Mouse (Mus musculus) forebrain, postnatal 0 days (tissue): ENCODE results near the gene Cbx3. TPM values are rescaled to one million over a fixed set of nuclear protein-coding genes. Genes with fewer than 3 reads are reported as not detected.

Experiments used
- ATAC-seq: fragments of 200-750 bp; cut with Nextera tagmentation; 2 replicates; pipeline ENCODE4 v1.8.0; 2017; ENCODE audit warnings: mild to moderate bottlenecking, moderate library complexity
- DNase-seq: peaks from one replicate; pipeline ENCODE4 v3.0.0-alpha.2; 2015
- H3K27ac ChIP-seq: fragments of 300-500 bp; sonication (generic); 2 replicates; pipeline ENCODE4 v1.5.1; 2014; ENCODE audit warnings: low read depth, mild to moderate bottlenecking, antibody characterized with exemption, low read length, moderate library complexity, mixed read lengths
- H3K27me3 ChIP-seq: fragments of 300-500 bp; sonication (generic); 2 replicates; pipeline ENCODE4 v1.6.1; 2014; ENCODE audit warnings: mild to moderate bottlenecking, low read length, mixed read lengths; ENCODE audit not compliant: insufficient read depth
- H3K36me3 ChIP-seq: fragments of 300-500 bp; sonication (generic); 2 replicates; pipeline ENCODE4 v1.6.1; 2014; ENCODE audit warnings: mild to moderate bottlenecking, moderate library complexity; ENCODE audit not compliant: insufficient read depth
- H3K4me1 ChIP-seq: fragments of 300-500 bp; sonication (generic); 2 replicates; pipeline ENCODE4 v1.6.1; 2014; ENCODE audit warnings: antibody characterized with exemption; ENCODE audit not compliant: insufficient read depth
- H3K4me2 ChIP-seq: fragments of 300-500 bp; sonication (generic); 2 replicates; pipeline ENCODE4 v1.6.1; 2014; ENCODE audit warnings: low read depth, mild to moderate bottlenecking, moderate library complexity
- H3K4me3 ChIP-seq: fragments of 300-500 bp; sonication (generic); 2 replicates; pipeline ENCODE4 v1.5.1; 2014; ENCODE audit warnings: low read depth, low read length, mixed read lengths
- H3K9ac ChIP-seq: fragments of 300-500 bp; sonication (generic); 2 replicates; pipeline ENCODE4 v1.6.1; 2014; ENCODE audit warnings: mild to moderate bottlenecking
- H3K9me3 ChIP-seq: fragments of 300-500 bp; sonication (generic); 2 replicates; pipeline ENCODE4 v1.6.1; 2016; ENCODE audit warnings: low read length
- CTCF ChIP-seq: sonication (generic); IDR thresholded peaks from 2 replicates; pipeline ENCODE4 v1.5.1; 2016; ENCODE audit warnings: antibody characterized with exemption, control low read depth, low read depth
- WGBS: fragments of 180-500 bp; shearing (Covaris S2); extraction: QIAGEN DNeasy Blood & Tissue Kit; methylation state at CpG from one replicate; pipeline ENCODE4 v1.1.7; 2014; 5-methylcytosine and 5-hydroxymethylcytosine counted together
- polyA plus RNA-seq: library from polyadenylated mRNA; unstranded; fragments of >200 nt; fragmentation: Nextera tagmentation; extraction: Ambion mirVana; gene quantifications from 2 replicates; pipeline ENCODE4 v1.2.1, GENCODE M21; 2015
- total RNA-seq: library from RNA; depleted of rRNA; stranded (reverse); fragments of >200 nt; gene quantifications from 2 replicates; pipeline ENCODE4 v1.2.3, GENCODE M21; 2014; rRNA removed

Cbx3 gene
- total and polyA plus RNA-seq, 2 experiments from 2014 or later, result 227 to 514 TPM

DNA sequence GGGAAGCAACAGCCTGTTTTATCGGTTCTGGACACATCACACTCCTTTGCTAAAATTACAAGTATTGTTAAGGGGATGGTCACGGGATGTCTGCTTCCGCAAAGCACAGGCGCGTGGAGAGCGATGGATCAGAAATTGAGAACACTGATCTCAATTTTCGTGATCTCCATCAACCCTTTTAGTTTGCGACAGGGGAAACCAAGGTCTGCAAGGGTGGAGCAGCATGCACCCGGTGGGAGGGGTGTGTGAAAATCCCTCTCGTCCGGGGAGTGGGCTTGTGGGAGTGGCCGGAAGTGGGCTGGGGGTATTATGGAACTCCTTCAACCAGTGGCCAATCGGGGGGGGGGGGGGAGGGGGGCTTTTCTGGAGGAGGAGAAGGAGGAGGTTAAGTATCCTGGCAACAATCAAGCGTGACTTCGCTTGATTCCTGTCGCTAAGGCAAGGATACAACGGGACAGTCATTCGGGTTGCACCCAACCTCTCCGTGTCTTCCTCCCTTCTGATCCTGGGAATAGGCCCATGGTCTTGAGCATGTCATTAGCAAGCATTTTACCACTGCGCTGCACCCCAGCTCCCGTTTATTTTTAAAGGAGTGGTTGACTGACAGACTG, 54.3 kb downstream of the Cbx3 start:
- DNase-seq (peak; percentile 75), ATAC-seq (peak; percentile 81)
- Histone ChIP-seq H3K9me3 (no peaks in the 10 kb centered on the region), H3K36me3 (no peaks in the 10 kb centered on the region), H3K27ac (peak overlapping the region; percentile 84), H3K4me2 (peak overlapping the region; percentile 67), H3K4me3 (peak overlapping the region; percentile 71), H3K27me3 (no peaks in the 10 kb centered on the region), H3K4me1 (peaks cover 11% of the 10 kb centered on the region), H3K9ac (peak overlapping the region; percentile 78)
- no peak for TF ChIP-seq CTCF
- WGBS, result 2% methylated on average over 20 of the region's 21 CpGs

DNA sequence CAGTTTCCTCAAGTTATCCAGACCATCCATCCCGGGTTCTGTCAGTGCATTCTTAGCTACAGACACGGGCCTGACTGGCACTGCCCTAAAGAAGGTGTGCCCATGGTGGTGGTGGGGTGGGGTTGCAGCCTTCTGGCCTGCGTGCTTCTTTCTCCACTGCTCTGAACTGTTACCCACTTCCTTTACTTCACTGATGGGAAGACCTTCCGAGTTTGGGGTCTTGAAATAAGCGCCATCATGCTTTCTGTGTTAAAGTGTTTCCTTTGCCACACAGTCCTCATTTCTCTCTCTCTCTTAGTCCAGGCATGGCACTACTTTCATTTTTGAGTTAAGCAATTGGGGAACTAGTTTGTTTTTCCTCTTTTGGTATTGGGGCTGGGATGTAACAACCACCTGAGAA, 54.8 kb downstream of the Cbx3 start:
- no peak for TF ChIP-seq CTCF
- Histone ChIP-seq H3K36me3 (no peaks in the 10 kb centered on the region), H3K9me3 (no peaks in the 10 kb centered on the region), H3K27ac (peak overlapping the region; percentile 84; the same call in 1 of the 2 replicates), H3K4me1 (peaks cover 14% of the 10 kb centered on the region), H3K9ac (peak overlapping the region; percentile 78), H3K27me3 (no peaks in the 10 kb centered on the region), H3K4me3 (peak overlapping the region; percentile 71), H3K4me2 (peak overlapping the region; percentile 67)
- whole genome bisulfite sequencing, result 40% methylated on average over 5 of the region's 5 CpGs
- ATAC-seq (no peak), DNase-seq (no peak)

DNA sequence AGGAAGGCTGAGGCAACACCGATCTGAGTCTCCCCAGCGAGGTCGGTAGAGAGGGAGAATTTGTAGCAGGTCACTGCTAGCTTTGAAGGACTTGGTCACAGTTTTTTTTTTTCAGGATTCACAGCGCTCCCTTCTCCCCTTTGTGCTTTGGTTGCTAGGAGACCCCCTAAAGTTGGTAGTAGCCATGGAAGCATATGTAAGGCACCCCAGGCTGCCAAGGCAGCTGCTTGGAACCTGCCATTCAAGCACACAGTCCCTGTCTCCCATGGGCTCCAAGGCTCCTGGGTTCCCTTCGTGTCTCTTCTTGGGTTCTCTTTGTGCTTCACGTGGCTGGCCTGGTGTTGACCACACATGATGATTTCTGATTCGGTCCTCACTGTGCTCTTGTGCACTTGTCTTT, 59.3 kb downstream of the Cbx3 start:
- no peak for TF ChIP-seq CTCF
- peaks cover 14% of the 10 kb centered on the region for H3K4me1 ChIP-seq
- DNase-seq (peak; percentile 55), ATAC-seq (peak; percentile 55)
- WGBS, result 33% methylated on average over 7 of the region's 7 CpGs
- no peaks in the 10 kb centered on the region for H3K36me3 ChIP-seq
- H3K4me3 ChIP-seq, result no peak overlapping the region
- H3K27ac ChIP-seq, result no peak overlapping the region
- H3K4me2 ChIP-seq, result no peak overlapping the region
- no peaks in the 10 kb centered on the region for H3K27me3 ChIP-seq
- no peak overlapping the region for H3K9ac ChIP-seq
- H3K9me3 ChIP-seq, result no peaks in the 10 kb centered on the region

Other genes with a start within 250 kb of the Cbx3 start
- gene Nfe2l3, start 37.7 kb upstream of the Cbx3 start, total RNA-seq, result 15.0 and 29.2 TPM in 2 replicates
- 11.4 and 11.7 TPM in 2 replicates for gene Nfe2l3, start 37.7 kb upstream of the Cbx3 start, polyA plus RNA-seq
- gene Hnrnpa2b1, start 466 bp upstream of the Cbx3 start, total RNA-seq, result 328 and 431 TPM in 2 replicates
- gene Hnrnpa2b1, start 466 bp upstream of the Cbx3 start, polyA plus RNA-seq, result 803 and 955 TPM in 2 replicates
- 76.3 and 96.5 TPM in 2 replicates for gene Snx10, start 53.5 kb downstream of the Cbx3 start, total RNA-seq
- 78.4 and 92.6 TPM in 2 replicates for gene Snx10, start 53.5 kb downstream of the Cbx3 start, polyA plus RNA-seq